Mouse (Mus musculus): Measurements from ENCODE around the gene Gm5901.
"Not testable (repeated sequence)": the region's sequence is repeated elsewhere in the genome, so short reads cannot be mapped to it uniquely, and the experiment has no call there.

Gm5901 gene

GRCm38 (mm10) chr7:105374866-105375265 is at the start of gene Gm5901:
TSS of gene Gm5901 (plus strand) at chr7:105375038.
- DNase-seq (ENCODE audit: low spot score in 2 of 2): no peak

GRCm38 (mm10) chr7:105325302-105325701 is 49.5 kb upstream of the Gm5901 start:
- DNase-seq (ENCODE audit: low spot score in 2 of 2): no peak

GRCm38 (mm10) chr7:105334004-105334403 is 40.8 kb upstream of the Gm5901 start, which contains the start of gene Olfr690:
TSS of gene Olfr690 (minus strand) at chr7:105334104.
- DNase-seq (ENCODE audit: low spot score in 2 of 2): no peak

GRCm38 (mm10) chr7:105342170-105342569 is 32.7 kb upstream of the Gm5901 start, which contains the start of gene Olfr691:
TSS of gene Olfr691 (minus strand) at chr7:105342270.
- no peak for DNase-seq (ENCODE audit: low spot score in 2 of 2)

- no peak for DNase-seq (ENCODE audit: low spot score in 2 of 2)
Observed at GRCm38 (mm10) chr7:105342752-105343151, 32.1 kb upstream of the Gm5901 start.

GRCm38 (mm10) chr7:105356064-105356463 is 18.8 kb upstream of the Gm5901 start:
- DNase-seq (ENCODE audit: low spot score in 2 of 2): not testable (repeated sequence)

GRCm38 (mm10) chr7:105356487-105356886 is 18.4 kb upstream of the Gm5901 start:
- not testable (repeated sequence) for DNase-seq (ENCODE audit: low spot score in 2 of 2)

- no peak for DNase-seq (ENCODE audit: low spot score in 2 of 2)
Observed at GRCm38 (mm10) chr7:105361713-105362112, 13.1 kb upstream of the Gm5901 start.

- DNase-seq (ENCODE audit: low spot score in 2 of 2): no peak
Observed at GRCm38 (mm10) chr7:105367268-105367667, 7.6 kb upstream of the Gm5901 start.

GRCm38 (mm10) chr7:105367930-105368329 is 6.9 kb upstream of the Gm5901 start, which contains the start of gene Olfr692:
TSS of gene Olfr692 (plus strand) at chr7:105368230.
- no peak for DNase-seq (ENCODE audit: low spot score in 2 of 2)

GRCm38 (mm10) chr7:105368521-105368920 is 6.3 kb upstream of the Gm5901 start:
- no peak for DNase-seq (ENCODE audit: low spot score in 2 of 2)

- no peak for DNase-seq (ENCODE audit: low spot score in 2 of 2)
Observed at GRCm38 (mm10) chr7:105372912-105373311, 1.9 kb upstream of the Gm5901 start.

GRCm38 (mm10) chr7:105373509-105373908 is 1.3 kb upstream of the Gm5901 start:
- DNase-seq (ENCODE audit: low spot score in 2 of 2): peak in 1 of 2 experiments; percentile 24

GRCm38 (mm10) chr7:105373976-105374375 is 862 bp upstream of the Gm5901 start:
- DNase-seq (ENCODE audit: low spot score in 2 of 2): peak in 1 of 2 experiments; percentile 28

GRCm38 (mm10) chr7:105380329-105380728 is 5.5 kb downstream of the Gm5901 start:
- no peak for DNase-seq (ENCODE audit: low spot score in 2 of 2)

GRCm38 (mm10) chr7:105387696-105388095 is 12.9 kb downstream of the Gm5901 start:
- DNase-seq (ENCODE audit: low spot score in 2 of 2): no peak

- DNase-seq (ENCODE audit: low spot score in 2 of 2): no peak
Observed at GRCm38 (mm10) chr7:105390236-105390635, 15.4 kb downstream of the Gm5901 start.

- DNase-seq (ENCODE audit: low spot score in 2 of 2): no peak
Observed at GRCm38 (mm10) chr7:105394606-105395005, 19.8 kb downstream of the Gm5901 start.

- DNase-seq (ENCODE audit: low spot score in 2 of 2): no peak
Observed at GRCm38 (mm10) chr7:105395131-105395820, 20.4 kb downstream of the Gm5901 start.

GRCm38 (mm10) chr7:105396126-105396525 is 21.3 kb downstream of the Gm5901 start:
- DNase-seq (ENCODE audit: low spot score in 2 of 2): no peak

GRCm38 (mm10) chr7:105399058-105399934 is 24.5 kb downstream of the Gm5901 start:
- peak in 1 of 2 experiments; percentile 43 for DNase-seq (ENCODE audit: low spot score in 2 of 2)

GRCm38 (mm10) chr7:105399935-105400624 is 25.2 kb downstream of the Gm5901 start, which contains the start of gene Fam160a2:
TSS of gene Fam160a2 (minus strand) at chr7:105400054.
- peak; percentile 99 to 100 for DNase-seq (ENCODE audit: low spot score in 2 of 2)
